Mouse (Mus musculus) lung, embryonic 14.5 days (tissue): ENCODE data around the gene Pradc1. TPM values are rescaled to one million over a fixed set of nuclear protein-coding genes. Genes with fewer than 3 reads are reported as not detected.
"Not testable (repeated sequence)": the region's sequence is repeated elsewhere in the genome, so short reads cannot be mapped to it uniquely, and the experiment has no call there.

Source experiments
- ATAC-seq: fragments of 200-750 bp; cut with Nextera tagmentation; 2 replicates; pipeline ENCODE4 v1.8.0; 2017; ENCODE audit warnings: mild to moderate bottlenecking, moderate TSS enrichment, moderate library complexity; ENCODE audit not compliant: insufficient read depth
- DNase-seq: peaks from one replicate; pipeline ENCODE4 v3.0.0-alpha.2; 2015
- H3K27ac ChIP-seq: fragments of 300-500 bp; sonication (generic); 2 replicates; pipeline ENCODE4 v1.5.1; 2014; ENCODE audit warnings: low read depth, mild to moderate bottlenecking, moderate library complexity
- H3K27me3 ChIP-seq: fragments of 300-500 bp; sonication (generic); 2 replicates; pipeline ENCODE4 v1.6.1; 2014; ENCODE audit warnings: low read length, control low read depth; ENCODE audit not compliant: insufficient read depth
- H3K36me3 ChIP-seq: fragments of 300-500 bp; sonication (generic); 2 replicates; pipeline ENCODE4 v1.6.1; 2014; ENCODE audit warnings: control low read depth; ENCODE audit not compliant: insufficient read depth
- H3K4me1 ChIP-seq: fragments of 300-500 bp; sonication (generic); 2 replicates; pipeline ENCODE4 v1.6.1; 2014; ENCODE audit warnings: antibody characterized with exemption, control low read depth; ENCODE audit not compliant: insufficient read depth
- H3K4me2 ChIP-seq: fragments of 300-500 bp; sonication (generic); 2 replicates; pipeline ENCODE4 v1.6.1; 2014; ENCODE audit warnings: mild to moderate bottlenecking
- H3K4me3 ChIP-seq: fragments of 300-500 bp; sonication (generic); 2 replicates; pipeline ENCODE4 v1.5.1; 2014; ENCODE audit warnings: low read depth, low read length
- H3K9ac ChIP-seq: fragments of 300-500 bp; sonication (generic); 2 replicates; pipeline ENCODE4 v1.6.1; 2014
- H3K9me3 ChIP-seq: fragments of 300-500 bp; sonication (generic); 2 replicates; pipeline ENCODE4 v1.6.1; 2016; ENCODE audit warnings: low read depth, low read length, control low read depth
- CTCF ChIP-seq: IDR thresholded peaks from 2 replicates; pipeline ENCODE4 v1.5.1; 2016; ENCODE audit warnings: antibody characterized with exemption, low read depth
- WGBS: fragments of 180-500 bp; shearing (Covaris S2); extraction: QIAGEN DNeasy Blood & Tissue Kit; methylation state at CpG from one replicate; pipeline ENCODE4 v1.1.7; 2014; 5-methylcytosine and 5-hydroxymethylcytosine counted together
- polyA plus RNA-seq: library from polyadenylated mRNA; unstranded; fragments of >200 nt; fragmentation: Nextera tagmentation; extraction: Ambion mirVana; gene quantifications from 2 replicates; pipeline ENCODE4 v1.2.1, GENCODE M21; 2014

The Pradc1 gene
- polyA plus RNA-seq, 1 experiment from 2014 or later = 27.3 TPM

GRCm38 (mm10) chr6:85452411-85452665, 568 bp upstream of the Pradc1 start:
- H3K27ac ChIP-seq = peak overlapping the region; percentile 93
- no peak for TF ChIP-seq CTCF
- H3K4me3 ChIP-seq = peak overlapping the region; percentile 75
- WGBS = 0% methylated on average over 15 of the region's 15 CpGs
- 0 out of 2 replicates have a peak, but pooled peaks cover 3% of the 10 kb centered on the region for H3K36me3 ChIP-seq
- ATAC-seq = no peak
- H3K4me1 ChIP-seq = peaks cover 11% of the 10 kb centered on the region; the same call in 1 of the 2 replicates
- H3K9ac ChIP-seq = peak overlapping the region; percentile 96
- H3K27me3 ChIP-seq = no peaks in the 10 kb centered on the region
- DNase-seq = peak; percentile 63
- no peaks in the 10 kb centered on the region for H3K9me3 ChIP-seq
- peak overlapping the region; percentile 92 for H3K4me2 ChIP-seq

GRCm38 (mm10) chr6:85450697-85451663, 790 bp downstream of the Pradc1 start, which contains the start of gene Cct7:
Gene Cct7, plus strand, starts transcription at chr6:85451514.
- 1% methylated on average over 96 of the region's 96 CpGs for WGBS
- Histone ChIP-seq H3K27ac (peak within 1 kb of the TSS; percentile 93), H3K4me1 (peaks cover 11% of the 10 kb centered on the region; the same call in 1 of the 2 replicates), H3K4me2 (peak within 1 kb of the TSS; percentile 92), H3K36me3 (peaks cover 16% of the 10 kb centered on the region), H3K27me3 (no peaks in the 10 kb centered on the region), H3K9ac (peak within 1 kb of the TSS; percentile 96), H3K9me3 (no peaks in the 10 kb centered on the region), H3K4me3 (peak within 1 kb of the TSS; percentile 75)
- ATAC-seq (peak; percentile 94), DNase-seq (peak; percentile 100)
- TF ChIP-seq CTCF = peak; percentile 56

- H3K36me3 ChIP-seq = peaks cover 24% of the 10 kb centered on the region
- H3K4me1 ChIP-seq = peaks cover 11% of the 10 kb centered on the region; the same call in 1 of the 2 replicates
- not testable (repeated sequence) for H3K27me3 ChIP-seq, DNase-seq, H3K9me3 ChIP-seq, H3K27ac ChIP-seq, ATAC-seq
- WGBS = 41% methylated on average over 1 of the region's 1 CpGs
- peak overlapping the region; percentile 92 for H3K4me2 ChIP-seq
- peak overlapping the region; percentile 75 for H3K4me3 ChIP-seq
- peak overlapping the region; percentile 75; the same call in 1 of the 2 replicates for H3K9ac ChIP-seq
These were observed 1.6 kb downstream of the Pradc1 start for GRCm38 (mm10) chr6:85450140-85450539.

- Histone ChIP-seq H3K4me2 (no peak overlapping the region), H3K9me3 (no peaks in the 10 kb centered on the region), H3K27me3 (no peaks in the 10 kb centered on the region), H3K9ac (no peak overlapping the region), H3K36me3 (peaks cover 48% of the 10 kb centered on the region), H3K4me1 (no peaks in the 10 kb centered on the region), H3K27ac (no peak overlapping the region), H3K4me3 (no peak overlapping the region)
- DNase-seq (no peak), ATAC-seq (no peak)
- WGBS = 80% methylated on average over 6 of the region's 6 CpGs
- no peak for TF ChIP-seq CTCF
These were observed 4.4 kb downstream of the Pradc1 start for GRCm38 (mm10) chr6:85447351-85447750.

GRCm38 (mm10) chr6:85445286-85445685, 6.5 kb downstream of the Pradc1 start:
- Histone ChIP-seq H3K9ac (no peak overlapping the region), H3K4me2 (no peak overlapping the region), H3K36me3 (peaks cover 60% of the 10 kb centered on the region), H3K27me3 (no peaks in the 10 kb centered on the region), H3K4me3 (no peak overlapping the region), H3K4me1 (no peaks in the 10 kb centered on the region), H3K9me3 (no peaks in the 10 kb centered on the region), H3K27ac (no peak overlapping the region)
- DNase-seq = no peak
- TF ChIP-seq CTCF = no peak
- ATAC-seq = no peak
- WGBS = 67% methylated on average over 5 of the region's 5 CpGs

- WGBS = 83% methylated on average over 8 of the region's 8 CpGs
- Histone ChIP-seq H3K27ac (no peak overlapping the region), H3K4me1 (no peaks in the 10 kb centered on the region), H3K27me3 (no peaks in the 10 kb centered on the region), H3K4me3 (no peak overlapping the region), H3K4me2 (no peak overlapping the region), H3K36me3 (peaks cover 68% of the 10 kb centered on the region), H3K9me3 (no peaks in the 10 kb centered on the region), H3K9ac (no peak overlapping the region)
- TF ChIP-seq CTCF = no peak
- no peak for ATAC-seq
- DNase-seq = no peak
These were observed 7.4 kb downstream of the Pradc1 start for GRCm38 (mm10) chr6:85444266-85444965.
